Mouse (Mus musculus) heart, adult 10 weeks (tissue): Measurements from ENCODE around the gene Epop. TPM values are rescaled to one million over a fixed set of nuclear protein-coding genes. Genes with fewer than 3 reads are reported as not detected.

Experiments
- polyA plus RNA-seq: library from polyadenylated mRNA; stranded (reverse); fragments of 350-450 nt; fragmentation: Illumina TruSeq; extraction: RNeasy Lipid Tissue Mini Kit (QIAGEN cat#74804); gene quantifications from one replicate; pipeline ENCODE4 v1.2.3, GENCODE M21; 2014; ENCODE audit warnings: low read depth, low replicate concordance

Gene Epop
- polyA plus RNA-seq: 0.63 TPM

GRCm38 (mm10) chr11:97629576-97629975 lies at the start of gene Epop:
Epop (minus strand) TSS chr11:97629702.

GRCm38 (mm10) chr11:97662893-97663527 lies 33.5 kb upstream of the Epop start, which contains the start of gene Mllt6:
Mllt6 (plus strand) TSS chr11:97663414.

Other genes with a start within 250 kb of the Epop start
- 13.0 TPM for gene Arhgap23, start 214.2 kb downstream of the Epop start, polyA plus RNA-seq
- gene 4933428G20Rik, start 129.4 kb downstream of the Epop start, polyA plus RNA-seq: not detected
- 0.26 TPM for gene Srcin1, start 53.5 kb downstream of the Epop start, polyA plus RNA-seq
- 47.4 TPM for gene Mllt6, start 33.7 kb upstream of the Epop start, polyA plus RNA-seq
- 97.2 TPM for gene Cisd3, start 56.1 kb upstream of the Epop start, polyA plus RNA-seq
- 6.2 TPM for gene Pcgf2, start 70.8 kb upstream of the Epop start, polyA plus RNA-seq
- gene Psmb3, start 73.7 kb upstream of the Epop start, polyA plus RNA-seq: 199 TPM
- gene Pip4k2b, start 115.0 kb upstream of the Epop start, polyA plus RNA-seq: 19.2 TPM
- 6.9 TPM for gene Cwc25, start 136.9 kb upstream of the Epop start, polyA plus RNA-seq
- not detected for gene 1700001P01Rik, start 146.2 kb upstream of the Epop start, polyA plus RNA-seq
- 536 TPM for gene Rpl23, start 152.7 kb upstream of the Epop start, polyA plus RNA-seq
- 27.6 TPM for gene Lasp1, start 169.3 kb upstream of the Epop start, polyA plus RNA-seq
- gene B230217C12Rik, start 211.1 kb upstream of the Epop start, polyA plus RNA-seq: 1.1 TPM